In genomic region chr7:16357602-16358001, GRCm38 (mm10) we compare ENCODE assay signal across 20 mouse cellular contexts.
"Had no signal": no experiment of that assay in that cellular context is flagged by ENCODE, and none has a peak within 500 bp of the region (broad histone marks: within the 10 kb centered on the region; RNA-seq: fewer than 3 reads in every experiment).

No protein-coding gene starts in this region.

- H3K4me2 ChIP-seq: liver, embryonic 12.5 days; lung, embryonic 14.5 days; midbrain, embryonic 12.5 days; neural tube, embryonic 12.5 days; stomach, embryonic 15.5 days had no signal

- DNase-seq: lung, adult 18-20 months; lung, embryonic 14.5 days; lung, postnatal 4 days; midbrain, embryonic 14.5 days; retina, postnatal 1 day; right cerebral cortex, adult 18-20 months; right cerebral cortex, postnatal 25 days; right cerebral cortex, postnatal 4 days; spleen, adult 18-20 months; thymus, adult 2 months; thymus, postnatal 25 days; thymus, postnatal 4 days had no signal

- ATAC-seq: liver, embryonic 12.5 days; midbrain, embryonic 16.5 days had no signal

- H3K4me1 ChIP-seq: liver, embryonic 12.5 days; midbrain, embryonic 10.5 days; midbrain, embryonic 12.5 days; stomach, embryonic 15.5 days had no signal

- H3K27me3 ChIP-seq: liver, embryonic 12.5 days; neural tube, embryonic 12.5 days; stomach, embryonic 15.5 days had no signal

- H3K27ac ChIP-seq: liver, embryonic 12.5 days; liver, embryonic 14.5 days; midbrain, embryonic 10.5 days; midbrain, embryonic 12.5 days; neural tube, embryonic 12.5 days; stomach, embryonic 15.5 days; stomach, postnatal 0 days had no signal

- H3K9ac ChIP-seq: liver, embryonic 12.5 days; liver, embryonic 14.5 days; lung, embryonic 14.5 days; midbrain, embryonic 12.5 days; neural tube, embryonic 12.5 days; stomach, embryonic 15.5 days had no signal

- H3K4me3 ChIP-seq: liver, embryonic 12.5 days; midbrain, embryonic 10.5 days; midbrain, embryonic 12.5 days; neural tube, embryonic 12.5 days; stomach, embryonic 15.5 days had no signal

- H3K9me3 ChIP-seq: liver, embryonic 12.5 days; midbrain, embryonic 10.5 days; midbrain, embryonic 12.5 days; neural tube, embryonic 12.5 days; stomach, embryonic 15.5 days had no signal
